Mouse (Mus musculus): ENCODE results near the gene Olfr1047.
"Not testable (repeated sequence)": the region's sequence is repeated elsewhere in the genome, so short reads cannot be mapped to it uniquely, and the experiment has no call there.

Gene Olfr1047

GRCm38 (mm10) chr2:86231301-86231700, at the start of gene Olfr1047:
Gene Olfr1047, minus strand, starts transcription at chr2:86231401.
- no peak for DNase-seq (ENCODE audit: low read depth, low spot score)

- DNase-seq (ENCODE audit: low read depth, low spot score): not testable (repeated sequence)
These were observed 47.8 kb upstream of the Olfr1047 start, which contains the start of gene Olfr1051 for GRCm38 (mm10) chr2:86278988-86279387. Gene Olfr1051, minus strand, starts transcription at chr2:86279088.

- not testable (repeated sequence) for DNase-seq (ENCODE audit: low read depth, low spot score)
These were observed 27.0 kb upstream of the Olfr1047 start, which contains the start of gene Olfr1049 for GRCm38 (mm10) chr2:86258228-86258627. Gene Olfr1049, minus strand, starts transcription at chr2:86258328.

- DNase-seq (ENCODE audit: low read depth, low spot score): no peak
These were observed 9.0 kb upstream of the Olfr1047 start, which contains the start of gene Olfr1048 for GRCm38 (mm10) chr2:86240189-86240588. Gene Olfr1048, minus strand, starts transcription at chr2:86240289.

- no peak for DNase-seq (ENCODE audit: low read depth, low spot score)
These were observed 12.0 kb downstream of the Olfr1047 start, which contains the start of gene Olfr1046 for GRCm38 (mm10) chr2:86219214-86219613. Gene Olfr1046, minus strand, starts transcription at chr2:86219314.

- no peak for DNase-seq (ENCODE audit: low read depth, low spot score)
These were observed 28.3 kb downstream of the Olfr1047 start, which contains the start of gene Olfr1045 for GRCm38 (mm10) chr2:86202909-86203308. Gene Olfr1045, minus strand, starts transcription at chr2:86203009.

GRCm38 (mm10) chr2:86195863-86196262, 35.3 kb downstream of the Olfr1047 start:
- DNase-seq (ENCODE audit: low read depth, low spot score): no peak

- no peak for DNase-seq (ENCODE audit: low read depth, low spot score)
These were observed 45.6 kb downstream of the Olfr1047 start, which contains the start of gene Olfr52 for GRCm38 (mm10) chr2:86185583-86185982. Gene Olfr52, minus strand, starts transcription at chr2:86185683.

GRCm38 (mm10) chr2:86179950-86180349, 51.3 kb downstream of the Olfr1047 start:
- DNase-seq (ENCODE audit: low read depth, low spot score): no peak

- no peak for DNase-seq (ENCODE audit: low read depth, low spot score)
These were observed 53.5 kb downstream of the Olfr1047 start, which contains the start of gene Olfr1044 for GRCm38 (mm10) chr2:86177720-86178119. Gene Olfr1044, minus strand, starts transcription at chr2:86177820.

Data from brain, adult 2 months (tissue).